Mouse (Mus musculus): ENCODE data around the gene Cped1.

DNA sequence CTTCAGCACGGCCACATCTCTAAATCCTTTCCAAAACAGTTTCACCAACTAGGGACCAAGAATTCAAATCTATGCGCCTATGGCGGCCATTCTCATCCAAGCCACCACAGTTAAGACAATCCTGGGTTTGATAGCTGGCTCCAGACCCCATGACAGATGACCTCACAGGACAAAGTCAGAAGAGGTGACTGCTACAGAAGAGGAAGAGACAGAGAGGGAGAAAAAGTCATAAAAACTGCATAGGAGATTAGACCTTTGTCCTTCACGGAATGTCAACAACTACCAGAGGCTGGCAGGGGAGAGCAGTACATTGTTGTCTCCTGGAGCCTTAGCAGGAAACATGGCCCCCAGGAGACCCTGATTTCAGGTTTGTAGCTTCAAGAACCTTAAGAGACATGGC is 117.0 kb downstream of the Cped1 start:
- TF ChIP-seq CTCF (IDR thresholded peaks at IDR 0.05; ENCODE audit: control insufficient read depth, insufficient read depth, insufficient replicate concordance, low read depth, low read length): no peak
- TF ChIP-seq POLR2A (IDR thresholded peaks at IDR 0.05; ENCODE audit: control insufficient read depth, low read depth, low read length): no peak
